Mouse (Mus musculus): ENCODE results near the gene Sf3a2.

DNA sequence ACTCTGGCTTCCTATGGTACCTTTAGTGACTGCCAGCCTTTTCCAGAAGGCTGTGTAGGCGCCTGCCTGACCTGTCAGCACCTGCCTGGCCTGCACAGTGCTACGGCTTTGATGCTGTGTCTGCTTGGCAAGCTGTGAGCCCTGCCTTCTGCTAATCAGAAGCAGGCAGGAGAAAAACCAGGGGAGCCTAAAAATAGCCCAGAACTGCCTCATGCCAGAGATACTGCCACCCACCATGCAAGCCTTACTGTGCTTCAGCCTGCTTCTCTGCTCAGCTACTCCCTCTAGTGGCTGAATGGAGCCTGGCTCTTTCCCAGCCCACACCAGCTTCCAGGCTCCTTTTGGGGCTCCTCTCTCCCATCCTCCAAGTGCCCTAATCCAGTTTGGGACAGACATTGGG, 23.4 kb upstream of the Sf3a2 start:
- TF ChIP-seq POLR2A (IDR thresholded peaks at IDR 0.05; ENCODE audit: control insufficient read depth in 1 of 2, insufficient read depth in 1 of 2, low read depth in 1 of 2, low read length in 2 of 2, poor library complexity in 1 of 2) (peak in 1 of 2 experiments; percentile 42; a peak in 1 of 4 replicates), GATA1 (IDR thresholded peaks at IDR 0.05; ENCODE audit: low read depth, low read length) (peak; percentile 67), CTCF (IDR thresholded peaks at IDR 0.05 in 2 of 3, conservative IDR thresholded peaks at IDR 0.05 in 1 of 3; ENCODE audit: control insufficient read depth in 1 of 3, insufficient read depth in 1 of 3, low read depth in 2 of 3, low read length in 3 of 3, poor library complexity in 1 of 3, severe bottlenecking in 1 of 3) (peak; percentile 83 to 98 (median 88)), TCF12 (IDR thresholded peaks at IDR 0.05; ENCODE audit: low read depth, low read length) (peak; percentile 86), EP300 (IDR thresholded peaks at IDR 0.05; ENCODE audit: low read depth in 1 of 2, low read length in 2 of 2) (peak; percentile 60 to 77; a peak in 3 of 4 replicates), USF1 (IDR thresholded peaks at IDR 0.05; ENCODE audit: low read depth, low read length) (peak; percentile 38; the same call in 1 of the 2 replicates), TBP (IDR thresholded peaks at IDR 0.05; ENCODE audit: low read depth, low read length) (no peak), POLR2AphosphoS5 (IDR thresholded peaks at IDR 0.05; ENCODE audit: borderline replicate concordance, low read depth, low read length) (no peak), BHLHE40 (IDR thresholded peaks at IDR 0.05; ENCODE audit: borderline replicate concordance, low read depth, low read length) (peak; percentile 60; the same call in 1 of the 2 replicates), CHD2 (IDR thresholded peaks at IDR 0.05; ENCODE audit: low read length) (no peak), ZC3H11A (IDR thresholded peaks at IDR 0.05; ENCODE audit: low read depth, low read length) (peak; percentile 16; the same call in 1 of the 2 replicates), E2F4 (IDR thresholded peaks at IDR 0.05; ENCODE audit: borderline replicate concordance, low read depth, low read length) (no peak), SIN3A (IDR thresholded peaks at IDR 0.05; ENCODE audit: low read length) (peak; percentile 86)

Measured in MEL (cell line).